Mouse (Mus musculus) spleen, postnatal 10 days (tissue): ENCODE measurements around the gene Tbc1d22b.

Experiments
- DNase-seq, 2 experiments: peaks; one replicate each; pipeline ENCODE4 v3.0.0; 2021 to 2022; ENCODE audit warnings: low spot score in 2 of 2

The Tbc1d22b gene

DNA sequence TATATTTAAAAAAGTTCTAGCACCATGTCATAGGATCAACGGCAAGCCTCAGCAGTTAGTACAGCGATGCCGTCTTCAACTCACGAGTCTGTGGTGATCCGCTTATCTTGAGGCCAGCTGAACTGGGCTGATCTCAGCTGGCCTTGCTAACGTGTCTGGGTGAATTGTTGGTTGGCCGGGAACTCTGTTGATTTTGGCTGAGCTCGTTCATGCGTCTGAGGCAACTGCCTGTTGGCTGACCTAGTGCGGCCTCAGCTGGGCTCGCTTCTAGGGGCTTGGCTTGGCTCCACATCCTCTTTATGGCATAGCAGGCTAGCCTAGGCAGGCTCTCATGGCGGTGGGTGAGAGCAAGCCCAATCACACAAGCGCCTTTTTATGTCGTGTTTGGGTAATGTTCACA lies 8.2 kb upstream of the Tbc1d22b start:
- DNase-seq, result no peak

DNA sequence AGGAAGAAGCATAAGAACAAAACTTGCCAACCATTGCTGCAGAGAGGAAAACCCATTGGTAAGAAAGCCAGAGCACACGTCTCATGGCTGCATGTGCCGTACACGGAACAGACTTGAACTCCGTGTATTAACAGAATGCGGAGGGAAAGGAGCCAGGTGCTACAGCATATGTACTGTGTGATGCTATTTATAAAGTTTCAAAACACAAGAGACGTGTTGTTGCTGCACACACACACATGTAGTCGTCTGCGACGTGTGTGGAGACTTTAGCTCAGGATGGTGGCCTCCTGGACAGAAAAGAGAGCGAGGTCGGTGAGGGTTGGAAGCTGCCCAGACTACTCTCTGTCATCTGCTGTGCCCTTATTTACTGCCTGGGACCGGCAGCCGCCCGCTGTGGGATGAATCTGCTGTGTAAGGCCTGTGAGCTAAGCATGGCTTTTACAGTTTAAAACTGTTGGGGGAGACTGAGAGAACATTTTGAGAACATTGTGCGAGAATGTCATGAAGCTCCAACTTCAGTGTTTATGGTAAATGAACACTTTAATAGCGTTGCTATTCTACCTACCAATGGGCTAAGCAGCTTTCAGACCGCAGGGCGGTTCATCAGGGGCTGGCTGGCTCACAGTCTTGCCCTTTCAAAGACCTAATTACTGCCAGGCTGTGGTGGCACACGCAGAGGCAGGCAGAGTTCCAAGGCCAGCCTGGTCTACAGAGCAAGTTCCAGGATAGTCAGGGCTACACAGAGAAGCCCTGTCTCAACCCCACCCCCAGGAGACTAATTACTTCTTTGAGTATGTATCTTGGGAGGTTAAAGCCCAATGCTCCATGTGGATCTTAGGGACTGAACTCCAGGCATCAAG lies 6.5 kb upstream of the Tbc1d22b start:
- no peak for DNase-seq

DNA sequence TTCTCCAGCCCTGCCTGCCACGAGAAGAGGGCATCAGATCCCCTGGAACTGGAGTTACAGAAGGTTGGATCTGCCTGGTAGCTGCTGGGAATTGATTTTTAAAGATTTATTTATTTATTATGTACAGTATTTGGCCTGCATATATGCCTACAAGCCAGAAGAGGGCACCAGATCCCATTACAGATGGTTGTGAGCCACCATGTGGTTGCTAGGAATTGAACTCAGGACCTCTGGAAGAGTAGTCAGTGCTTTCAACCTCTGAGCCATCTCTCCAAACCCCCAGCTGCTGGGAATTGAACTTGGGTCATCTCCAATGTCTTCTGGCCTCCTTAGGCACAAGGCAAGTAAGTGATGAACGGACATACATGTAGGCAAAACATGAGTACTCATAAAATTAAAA lies 5.5 kb upstream of the Tbc1d22b start:
- no peak for DNase-seq

DNA sequence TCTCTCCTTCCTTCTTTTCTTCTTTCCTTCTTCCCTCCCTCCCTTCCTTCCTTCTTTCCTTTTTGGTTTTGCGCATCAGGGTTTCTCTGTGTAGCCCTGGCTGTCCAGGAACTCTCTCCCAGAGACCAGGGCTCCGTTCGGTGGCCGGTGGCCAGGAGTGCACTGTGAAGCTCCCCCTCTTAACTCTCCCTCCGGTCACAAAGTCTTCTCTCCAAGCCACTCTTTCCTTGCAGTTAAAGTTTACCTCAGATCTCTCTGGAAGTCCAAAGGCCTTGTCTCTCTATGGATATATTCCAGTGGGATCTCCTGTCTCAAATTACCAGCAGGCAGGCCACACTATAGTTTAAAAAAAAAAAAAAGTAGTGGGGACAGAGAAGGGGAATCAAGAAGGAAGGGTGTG lies 4.3 kb upstream of the Tbc1d22b start:
- DNase-seq, result no peak

DNA sequence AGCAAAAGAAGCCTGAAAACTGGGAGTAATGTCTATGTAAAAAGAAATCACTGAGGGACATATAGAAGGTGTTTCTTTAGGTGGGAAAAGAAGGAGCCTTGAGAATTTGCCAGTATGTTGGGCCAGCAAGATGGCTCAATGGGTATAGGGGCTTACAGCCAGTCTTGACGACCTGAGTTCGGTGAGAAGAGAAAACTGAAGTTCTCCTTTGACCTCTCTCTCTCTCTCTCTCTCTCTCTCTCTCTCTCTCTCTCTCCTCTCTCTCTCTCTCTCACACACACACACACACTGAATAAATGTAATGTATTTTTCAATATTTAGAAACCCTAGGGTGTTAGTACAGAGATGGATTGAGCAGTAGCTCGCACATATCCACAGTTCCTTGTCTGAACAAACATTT lies 1.1 kb upstream of the Tbc1d22b start:
- no peak for DNase-seq

DNA sequence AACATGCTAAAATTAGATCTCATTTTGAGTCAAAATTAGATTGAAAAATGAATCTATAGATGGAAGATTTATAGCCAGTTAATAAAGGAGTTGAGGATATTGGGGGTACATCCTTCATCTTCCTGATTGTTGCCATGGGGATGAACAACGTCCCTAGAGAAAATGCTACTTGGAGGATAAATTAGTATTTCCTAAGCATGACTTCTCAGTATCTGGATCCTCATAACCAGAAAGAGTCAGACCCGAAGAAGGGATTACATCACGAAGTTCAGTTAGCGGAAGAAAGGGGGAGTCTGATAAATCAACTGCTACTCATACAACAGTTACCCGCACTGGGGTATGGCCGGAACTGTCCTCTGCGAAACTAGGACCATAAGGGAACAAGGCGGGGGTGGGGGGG lies 591 bp upstream of the Tbc1d22b start:
- DNase-seq, result no peak

DNA sequence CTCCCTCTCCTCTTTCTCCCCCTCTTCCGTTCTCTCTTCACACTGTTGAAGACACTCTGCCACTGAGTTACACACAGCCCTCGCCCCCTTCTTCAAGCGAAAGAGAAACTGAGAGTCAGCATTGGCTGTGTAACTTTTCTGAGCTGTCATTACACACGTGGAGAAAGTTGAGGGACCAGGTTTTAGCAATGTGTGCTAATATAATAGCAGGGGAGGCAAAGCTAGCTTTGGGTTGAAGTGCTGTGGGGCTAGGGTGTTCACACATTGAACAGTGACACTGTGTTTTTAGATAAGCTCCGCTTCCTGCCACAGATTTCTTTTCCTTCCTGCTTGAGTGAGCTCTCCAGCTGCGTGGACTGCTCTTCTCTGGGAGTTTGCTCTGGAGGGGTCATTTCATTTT lies 1.4 kb downstream of the Tbc1d22b start:
- DNase-seq, result no peak

DNA sequence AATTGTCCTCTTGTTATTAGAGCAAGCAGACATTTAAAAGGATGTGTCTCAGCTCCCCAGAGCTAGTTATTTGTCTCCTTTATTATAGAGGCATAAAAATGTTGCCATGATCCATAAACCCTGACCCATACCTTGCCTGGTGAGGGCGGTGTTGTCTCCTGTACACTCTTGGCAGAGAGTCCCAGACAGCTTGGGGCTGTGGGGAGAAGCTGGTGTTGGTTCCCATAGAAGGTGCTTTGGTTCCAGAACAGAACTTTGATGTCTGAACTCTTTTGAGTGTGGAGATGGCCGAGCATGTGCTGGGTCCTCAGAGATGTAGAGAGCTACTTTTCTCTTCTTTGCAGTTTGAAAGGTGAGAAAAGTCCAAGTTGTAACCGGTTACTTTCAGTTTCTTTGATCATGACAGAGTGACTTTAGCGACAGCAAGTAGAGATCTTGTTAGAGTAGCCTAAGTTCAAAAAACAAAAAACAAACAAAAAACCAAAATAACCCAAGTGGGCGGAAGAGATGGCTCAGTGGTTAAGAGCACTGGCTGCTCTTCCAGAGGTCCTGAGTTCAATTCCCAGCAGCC lies 2.7 kb downstream of the Tbc1d22b start, which contains the start of gene Tmem217:
Tmem217 (minus strand) TSS at position 224 of the 571 bp plus-strand sequence.
- DNase-seq, result no peak

DNA sequence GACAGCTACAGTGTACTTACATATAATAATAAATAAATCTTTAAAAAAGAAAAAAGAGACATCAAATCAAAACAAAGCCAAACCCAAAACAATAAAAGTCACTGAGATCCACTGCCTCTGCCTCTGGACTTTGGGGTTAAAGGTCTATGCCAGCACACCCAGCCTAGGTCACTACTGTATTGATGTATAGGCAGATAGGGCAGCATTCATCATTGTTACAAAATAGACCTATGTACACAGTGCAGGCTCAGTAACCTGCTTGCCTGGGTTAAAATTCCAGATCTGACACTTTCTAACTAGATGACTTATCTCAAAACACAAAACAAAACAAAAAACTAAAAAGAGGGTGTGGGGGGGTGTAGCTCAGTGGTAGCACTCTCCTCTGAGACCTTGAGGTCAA lies 4.6 kb downstream of the Tbc1d22b start:
- DNase-seq, result no peak

DNA sequence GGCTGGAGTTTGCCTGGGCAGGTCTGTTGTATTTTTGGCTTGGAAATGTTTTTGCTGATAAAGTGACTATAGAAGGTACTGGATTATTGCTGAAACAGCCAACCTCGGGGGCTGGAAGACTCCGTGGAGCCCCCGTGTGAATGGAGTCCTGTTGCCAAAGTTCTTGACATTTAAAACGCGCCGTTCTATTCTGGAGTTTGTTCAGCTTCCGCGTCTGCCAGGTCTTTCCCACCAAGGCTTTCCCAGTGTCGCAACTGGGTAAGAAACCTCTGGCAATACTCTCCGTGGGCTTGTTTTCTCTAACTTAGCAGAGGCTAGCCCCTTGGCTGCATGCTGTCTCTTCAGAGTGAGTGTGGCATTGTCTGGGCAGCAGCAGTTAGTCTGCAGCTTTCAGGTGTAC lies 6.9 kb downstream of the Tbc1d22b start:
- no peak for DNase-seq

DNA sequence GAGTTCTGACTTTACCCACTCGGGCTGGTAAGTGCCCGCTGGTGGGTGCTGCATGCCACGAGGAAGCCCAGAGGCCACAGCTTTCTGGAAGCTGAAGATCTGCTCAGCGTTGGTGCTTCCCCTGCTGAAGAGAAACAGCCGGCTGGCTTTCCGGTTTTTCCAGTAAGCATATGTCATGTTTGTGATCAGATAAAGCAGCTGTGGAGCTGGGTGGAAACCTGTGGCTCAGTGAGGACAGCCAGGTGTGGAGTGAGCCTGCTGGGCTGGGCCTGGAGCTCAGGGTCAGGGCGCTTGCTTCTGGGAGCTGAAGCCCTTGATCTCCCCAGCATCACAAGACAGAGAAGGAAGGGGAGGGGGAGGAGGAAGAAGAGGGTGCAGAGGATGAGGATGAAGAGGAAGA lies 7.3 kb downstream of the Tbc1d22b start:
- DNase-seq, result no peak

DNA sequence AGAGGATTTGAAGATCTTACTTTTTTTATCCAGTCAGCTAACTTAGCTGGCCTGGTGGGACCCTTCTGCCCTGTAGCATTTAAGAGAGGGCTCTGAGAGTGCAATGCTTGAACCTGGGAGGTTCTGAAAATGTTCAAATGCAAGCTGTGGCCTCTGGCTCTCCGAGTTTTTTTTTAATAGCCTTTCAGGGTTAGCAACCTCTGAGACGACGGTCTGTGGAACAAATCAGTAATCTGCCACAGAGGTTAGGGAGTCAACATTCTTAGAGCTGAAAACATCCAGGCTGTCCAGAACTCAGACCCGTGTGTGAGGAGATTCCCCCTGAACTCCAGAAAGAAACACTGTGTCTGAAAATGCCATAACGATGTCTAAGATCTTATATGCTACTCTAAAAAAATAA lies 8.9 kb downstream of the Tbc1d22b start:
- DNase-seq, result no peak

DNA sequence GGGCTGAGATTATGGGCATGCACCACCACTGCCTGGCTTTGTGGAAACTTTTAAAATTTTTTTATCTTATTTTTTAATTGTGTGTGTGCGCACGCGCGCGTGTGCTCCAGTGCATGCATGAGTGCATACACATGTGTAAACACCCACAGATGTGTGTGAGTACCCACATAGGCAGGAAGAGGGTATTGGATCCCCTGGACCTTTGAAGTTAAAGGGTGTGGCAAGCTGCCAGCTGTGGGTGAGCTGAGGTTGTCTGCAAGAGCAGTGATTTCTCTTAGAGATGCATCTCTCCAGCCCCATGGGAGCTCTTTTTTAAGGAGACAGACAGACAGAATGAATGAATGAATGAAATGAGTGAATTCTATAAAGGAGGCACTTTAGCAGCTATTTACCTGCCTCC lies 15.9 kb downstream of the Tbc1d22b start:
- no peak for DNase-seq

DNA sequence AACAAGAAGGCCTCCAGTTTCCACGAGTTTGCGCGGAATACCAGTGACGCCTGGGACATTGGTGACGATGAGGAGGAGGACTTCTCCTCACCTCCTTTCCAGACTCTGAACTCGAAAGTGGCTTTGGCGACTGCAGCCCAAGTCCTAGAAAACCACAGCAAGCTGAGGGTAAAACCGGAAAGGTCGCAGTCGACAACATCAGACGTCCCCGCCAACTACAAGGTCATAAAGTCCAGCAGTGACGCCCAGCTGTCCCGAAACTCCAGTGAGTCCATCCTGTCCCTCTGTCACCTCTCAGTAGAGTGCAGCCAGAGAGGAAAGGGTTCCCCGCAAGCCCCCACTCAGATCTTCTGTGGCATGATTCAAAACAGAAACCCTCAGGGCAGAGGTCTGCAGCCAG lies 18.9 kb downstream of the Tbc1d22b start:
- no peak for DNase-seq

DNA sequence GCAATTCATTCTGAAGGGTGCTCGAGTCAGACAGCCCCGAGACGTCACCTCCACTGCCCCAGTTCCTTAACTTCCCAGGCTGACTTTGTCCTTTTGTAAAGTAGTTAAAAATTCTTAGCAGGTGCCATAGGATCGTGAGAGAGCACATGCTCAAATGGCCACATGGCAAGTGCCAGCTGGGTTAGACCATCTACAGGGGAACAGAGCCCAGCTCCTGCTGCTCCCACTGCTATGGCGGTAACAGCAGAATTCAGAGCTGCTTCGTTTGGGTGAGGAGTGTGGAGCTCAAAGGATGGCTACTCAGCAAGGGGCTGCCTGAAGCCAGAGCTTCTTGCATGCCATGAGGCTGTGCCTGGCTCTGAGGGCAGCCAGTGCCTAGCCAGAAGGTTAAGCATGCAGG lies 20.2 kb downstream of the Tbc1d22b start:
- DNase-seq, result no peak

DNA sequence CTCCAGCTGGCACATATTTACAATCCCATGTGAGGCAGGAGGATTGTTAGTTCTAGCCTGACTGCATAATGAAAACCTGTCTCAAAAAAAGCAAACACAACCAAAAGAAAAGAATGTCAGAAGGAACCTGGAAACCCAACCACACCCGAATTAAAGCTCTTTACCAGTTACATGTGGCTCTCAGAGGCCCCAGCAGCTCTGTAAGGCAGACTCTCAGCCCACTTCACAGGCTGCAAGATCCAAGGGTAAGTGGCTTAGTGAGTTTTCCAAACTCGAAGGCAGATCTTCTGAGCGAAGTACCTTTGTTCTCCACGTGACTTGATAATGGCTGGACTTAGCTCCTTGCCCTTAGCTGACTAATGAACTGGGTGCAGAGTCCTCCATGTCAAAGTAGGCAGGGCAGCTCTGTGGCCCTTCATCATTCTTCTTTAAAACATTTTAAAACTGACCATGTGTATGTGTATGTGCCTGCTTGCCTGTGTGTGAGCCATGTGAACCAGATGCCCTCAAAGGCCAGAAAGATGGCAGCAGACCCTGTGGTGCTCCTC lies 30.1 kb downstream of the Tbc1d22b start:
- DNase-seq, result no peak

DNA sequence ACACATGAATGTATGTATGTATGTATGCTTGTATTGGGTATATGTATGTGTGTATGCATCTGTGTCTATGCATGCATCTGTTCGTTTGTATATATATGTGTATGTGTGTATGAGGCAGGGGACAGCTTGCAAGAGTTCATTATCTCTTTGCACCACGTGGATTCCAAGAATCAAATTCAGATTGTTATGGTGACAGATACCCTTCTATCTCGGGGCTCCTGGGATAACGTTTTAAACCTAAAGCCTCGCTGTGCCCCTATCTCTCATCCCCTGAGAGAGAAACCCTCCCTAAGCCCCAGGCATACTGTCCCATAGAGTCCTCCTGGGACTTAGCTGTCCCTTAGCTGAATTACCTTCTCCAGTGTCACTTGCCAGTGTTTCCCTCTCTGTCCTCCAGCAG lies 34.0 kb downstream of the Tbc1d22b start:
- DNase-seq, result no peak

DNA sequence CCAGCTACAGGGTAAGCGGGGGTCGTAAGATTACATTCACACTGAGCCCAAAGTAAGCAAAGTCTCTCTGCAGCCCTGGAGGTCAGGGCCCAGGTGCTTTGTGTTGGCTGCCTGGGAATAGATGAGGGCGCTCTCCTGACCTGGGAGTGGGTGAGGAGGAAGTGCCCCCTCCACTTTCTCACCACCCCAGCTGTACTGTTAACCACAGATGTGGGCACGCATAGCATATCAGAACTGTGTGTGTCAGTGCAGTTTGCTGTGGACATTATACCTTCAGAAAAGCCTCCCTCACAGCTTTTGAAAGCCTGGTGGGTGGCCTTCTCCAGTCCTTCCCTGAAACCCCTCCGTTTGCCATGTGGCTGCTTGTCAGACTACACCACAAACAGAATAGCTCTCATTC lies 34.7 kb downstream of the Tbc1d22b start:
- DNase-seq, result no peak

DNA sequence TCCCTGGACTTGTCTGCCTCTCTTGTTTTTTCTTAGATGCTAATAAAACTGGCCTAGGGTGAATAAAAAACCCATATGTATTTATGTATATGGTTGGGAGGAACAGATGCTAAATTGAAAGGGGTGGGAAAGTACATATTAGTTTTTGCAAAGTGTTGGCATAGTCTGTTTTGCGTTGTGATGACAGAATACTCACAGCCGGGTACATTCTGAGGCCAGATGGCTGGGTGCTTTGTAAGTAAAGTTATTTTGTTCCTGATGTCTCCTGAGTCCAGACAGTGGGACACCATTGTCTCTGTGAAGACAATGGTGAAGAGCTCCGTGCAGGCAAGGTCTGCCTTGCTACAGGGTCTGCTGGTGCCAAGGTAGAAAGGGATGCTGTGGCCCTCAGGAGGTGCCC lies 35.2 kb downstream of the Tbc1d22b start:
- DNase-seq, result no peak

DNA sequence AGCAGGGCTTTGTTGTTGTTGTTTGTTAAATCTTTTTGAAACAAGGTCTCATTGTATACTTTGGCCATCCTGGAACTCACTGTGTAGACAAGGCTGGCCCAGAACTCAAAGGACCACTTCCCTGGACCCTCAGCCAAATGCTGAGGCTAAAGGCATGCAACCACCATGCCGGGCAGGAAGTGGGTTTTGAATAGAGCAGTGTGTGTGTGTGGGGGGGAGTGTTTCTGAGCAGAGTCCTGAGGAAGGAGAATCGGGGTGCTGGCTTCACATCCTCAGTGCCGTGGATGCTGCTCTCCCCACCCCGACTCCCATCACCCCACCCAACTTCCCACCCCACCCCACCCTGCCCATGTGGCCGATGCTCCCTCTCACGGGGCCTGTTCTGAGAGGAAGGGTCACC lies 35.9 kb downstream of the Tbc1d22b start:
- DNase-seq, result no peak

DNA sequence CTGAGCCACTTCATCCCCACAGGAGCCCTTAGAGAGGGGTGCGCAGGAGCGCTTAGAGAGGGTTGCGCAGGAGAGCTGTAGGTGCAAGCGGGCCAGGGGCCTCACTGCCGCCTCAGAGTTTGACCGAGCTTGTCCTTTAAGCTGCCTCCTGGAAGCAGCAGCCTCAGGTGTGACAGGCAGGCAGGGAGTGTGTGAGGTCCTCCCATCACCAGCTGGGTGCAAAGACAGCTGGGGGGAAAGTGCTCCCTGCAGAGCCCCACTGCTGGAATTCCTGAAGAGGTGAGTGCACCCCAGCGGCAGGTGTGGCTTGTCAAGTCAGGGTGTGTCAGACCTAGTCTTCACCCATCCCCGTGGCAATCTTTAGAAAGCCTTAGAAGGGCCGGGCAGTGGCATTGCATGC lies 37.3 kb downstream of the Tbc1d22b start:
- DNase-seq, result no peak

DNA sequence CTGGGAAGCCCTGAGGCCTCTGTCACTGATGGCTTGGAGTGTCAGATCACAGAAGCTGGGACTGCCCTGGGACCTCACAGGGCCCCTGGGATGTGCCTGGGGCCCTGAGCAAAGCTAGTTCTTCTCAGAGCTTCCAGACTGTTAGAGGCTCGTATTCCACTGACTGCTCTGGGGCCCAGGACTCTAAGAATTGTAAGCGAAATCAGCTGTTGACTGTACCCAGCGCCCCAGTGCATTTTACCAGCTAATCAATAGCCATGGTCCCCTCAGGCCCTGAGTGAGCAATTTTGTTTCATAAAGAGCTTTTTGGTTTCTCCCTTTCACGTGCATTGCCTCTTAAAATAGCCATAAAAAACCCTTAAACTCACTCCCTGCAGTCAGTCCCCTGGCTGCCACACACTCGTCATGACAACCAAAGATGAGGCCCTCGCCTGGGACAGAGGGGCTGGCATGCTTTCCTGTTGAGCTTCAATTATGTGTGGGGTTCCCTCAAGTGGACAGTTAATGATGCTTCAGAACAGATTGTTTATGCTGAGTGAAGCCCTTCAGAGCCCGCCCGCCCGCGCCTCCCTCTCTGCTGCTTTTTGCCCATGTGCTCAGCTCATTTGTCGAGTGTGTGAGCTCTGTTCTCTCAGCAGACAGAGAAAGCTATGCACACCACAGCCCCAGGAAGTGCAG lies 39.8 kb downstream of the Tbc1d22b start:
- no peak for DNase-seq
